Mouse (Mus musculus) left cerebral cortex, adult 8-10 months (tissue): Measurements from ENCODE around the gene Hist2h2bb. TPM values are rescaled to one million over a fixed set of nuclear protein-coding genes. Genes with fewer than 3 reads are reported as not detected.

Experiments
- DNase-seq, 2 experiments: peaks; one replicate each; pipeline ENCODE4 v3.0.0; 2022; ENCODE audit warnings: low spot score in 2 of 2
- microRNA-seq, 2 experiments: library from miRNA; unstranded; fragments of <30 nt; microRNA quantifications; one replicate each; pipeline ENCODE4 v1.2.0; 2022
- total RNA-seq, 4 experiments: library from RNA; stranded (reverse); gene quantifications; 2 replicates each; pipeline ENCODE4 v1.2.4; 2022

Hist2h2bb gene
- total RNA-seq, 4 experiments from 2014 or later, result 160 to 229 (median 192) TPM

DNA sequence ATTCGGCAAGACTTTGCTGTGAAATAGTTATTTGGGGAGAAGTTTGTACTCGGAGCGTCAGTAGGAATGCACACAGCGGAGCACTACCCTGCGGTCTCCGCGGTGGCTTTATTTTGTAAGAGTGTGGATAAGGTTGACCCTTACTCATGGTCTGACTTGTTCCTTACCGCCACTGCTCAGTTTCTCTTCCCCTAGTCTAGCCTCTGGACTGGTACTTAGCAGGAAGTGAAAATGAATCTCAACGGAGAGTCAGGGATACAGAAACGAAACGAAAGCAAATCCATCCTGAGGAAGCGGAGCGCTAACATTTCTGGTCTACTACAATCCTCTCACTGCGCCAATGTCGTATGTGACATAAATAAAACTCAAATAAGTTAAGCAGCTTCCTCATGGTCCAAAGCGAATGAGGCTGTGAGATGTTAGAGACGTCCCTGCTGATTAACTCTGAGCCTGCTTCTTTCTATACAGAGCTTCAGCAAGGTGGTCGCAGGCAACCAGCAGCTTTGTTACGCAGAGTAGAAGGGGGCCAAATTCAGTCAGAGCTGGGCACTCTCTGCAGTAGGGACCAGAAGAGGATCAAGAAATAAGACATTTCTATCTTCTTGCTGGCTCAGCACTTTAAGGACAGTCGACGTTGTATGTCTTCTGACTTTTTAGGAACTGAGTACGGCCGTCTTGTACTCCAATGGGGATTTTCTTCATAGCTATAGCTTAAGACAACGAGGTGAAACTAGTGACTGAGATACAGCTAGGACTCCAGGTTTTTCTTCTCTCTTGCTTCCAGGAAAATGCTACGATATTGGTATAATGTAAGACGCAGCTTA, 31.4 kb downstream of the Hist2h2bb start:
- no peak for DNase-seq

DNA sequence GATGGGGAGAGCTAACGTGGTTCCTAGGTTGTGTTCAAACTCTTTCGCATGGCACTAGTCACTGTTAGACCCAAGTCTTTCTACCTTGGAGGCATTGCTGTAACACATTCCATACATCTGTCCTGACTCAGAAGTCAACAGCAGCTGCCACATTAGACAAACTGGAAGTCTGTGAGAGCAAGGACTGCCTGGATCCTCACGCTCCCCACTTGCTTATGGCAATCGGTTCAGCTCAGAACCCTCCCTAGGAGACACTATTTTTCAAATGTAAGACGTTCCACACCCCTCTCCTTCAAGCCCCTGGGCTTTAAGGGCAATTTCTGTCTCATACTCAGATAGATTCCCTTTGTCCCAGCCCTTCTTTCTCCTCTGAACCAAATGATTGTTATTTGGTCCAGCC, 32.5 kb downstream of the Hist2h2bb start:
- DNase-seq, result no peak

DNA sequence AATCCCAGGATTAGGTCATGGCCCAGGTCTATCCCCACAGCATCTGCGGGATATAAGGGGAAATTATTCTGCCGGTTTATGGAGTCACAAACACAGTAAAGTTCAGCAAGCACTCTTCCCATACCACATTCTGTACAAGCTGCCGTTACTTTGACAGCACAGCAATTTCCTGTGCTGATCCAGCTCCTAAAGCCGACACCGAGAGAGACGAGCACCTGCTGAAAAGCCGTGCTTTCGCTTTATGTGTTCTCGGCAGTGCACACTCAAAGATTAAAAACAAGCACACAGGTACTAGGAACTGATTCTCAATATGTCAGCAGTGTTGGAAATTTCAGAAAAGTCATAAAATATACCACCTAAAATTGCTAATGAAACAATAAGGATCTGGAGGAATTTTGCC, 37.0 kb downstream of the Hist2h2bb start:
- DNase-seq, result no peak

DNA sequence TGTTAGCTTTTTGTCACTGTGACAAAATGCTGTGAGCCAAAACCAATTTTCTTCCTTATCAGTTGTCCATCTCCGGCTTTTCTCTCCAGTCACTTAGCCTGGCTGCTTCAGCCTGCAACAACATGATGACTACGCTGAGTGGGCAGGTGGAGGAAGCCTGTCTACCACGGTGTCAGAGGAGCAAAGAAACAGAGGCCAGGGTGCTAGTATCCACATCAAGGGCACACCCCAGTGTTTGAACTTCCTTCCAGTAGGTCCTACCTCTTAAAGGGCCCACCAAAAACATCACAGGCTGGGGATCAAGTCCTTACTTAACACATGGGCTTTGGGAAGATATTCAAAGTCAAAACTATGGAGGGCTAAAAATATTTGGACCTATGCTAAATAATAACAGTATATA, 39.9 kb downstream of the Hist2h2bb start:
- no peak for DNase-seq

DNA sequence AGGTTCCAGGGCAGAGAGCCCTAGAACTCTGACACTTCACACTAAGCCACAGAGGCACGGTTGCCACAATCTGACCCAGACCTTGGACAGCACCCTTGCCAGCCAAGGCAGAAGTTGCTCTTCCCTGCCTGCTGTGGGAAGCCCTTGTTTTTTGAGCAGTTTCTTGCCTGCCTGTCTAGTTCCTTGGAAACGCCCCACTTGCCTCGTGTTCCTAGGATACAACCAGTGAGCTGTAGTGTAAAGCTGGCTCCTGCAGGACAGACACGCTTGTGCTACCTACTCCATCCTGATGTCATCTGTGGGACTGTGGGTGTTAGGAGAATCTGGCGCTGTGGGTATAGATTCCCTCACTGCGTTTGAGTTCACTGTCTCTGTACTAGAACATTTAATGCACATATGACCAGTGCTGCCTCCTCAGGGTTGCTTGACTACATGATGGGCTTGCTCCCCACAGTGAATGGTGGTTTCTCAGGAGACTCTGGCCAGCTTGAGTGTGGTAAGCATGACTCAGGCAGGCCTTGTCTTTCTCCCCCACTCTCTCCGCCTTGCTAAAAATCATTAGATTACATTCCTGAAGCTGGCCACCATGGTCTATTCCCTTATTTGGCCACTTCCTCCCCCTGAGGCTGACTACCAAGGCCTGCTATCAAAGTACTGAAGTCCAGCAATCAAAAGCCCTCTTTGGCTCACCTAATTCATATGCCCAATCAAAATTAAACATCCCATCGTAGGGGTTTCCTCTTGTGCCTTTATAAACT, 43.0 kb downstream of the Hist2h2bb start:
- peak in 1 of 2 experiments; percentile 24 for DNase-seq

Small RNAs within 50 kb of the gene (microRNA-seq; reads per million reads assigned to microRNA genes)
- gene Gm44492 (0 reads per million in 2 experiments), gene Gm47311 (0 reads per million in 2 experiments), gene Gm47313 (0 reads per million in 2 experiments)

Other genes with a start within 250 kb of the Hist2h2bb start
- gene Vps45, start 211.3 kb upstream of the Hist2h2bb start, total RNA-seq, result 10 to 100 TPM; 44.9 to 55.2 (median 50.3) TPM
- 10 to 100 TPM; 33.4 to 40.7 (median 38.5) TPM for gene Otud7b, start 165.2 kb upstream of the Hist2h2bb start, total RNA-seq
- gene Mtmr11, start 107.7 kb upstream of the Hist2h2bb start, total RNA-seq, result 1 to 10 TPM; 5.8 to 8.4 (median 6.9) TPM
- 10 to 100 TPM; 40.3 to 48.5 (median 43.0) TPM for gene Sf3b4, start 97.4 kb upstream of the Hist2h2bb start, total RNA-seq
- 100 to 1,000 TPM; 434 to 460 (median 443) TPM for gene Sv2a, start 88.6 kb upstream of the Hist2h2bb start, total RNA-seq
- 10 to 100 TPM; 14.9 to 20.7 (median 18.3) TPM for gene Bola1, start 50.0 kb upstream of the Hist2h2bb start, total RNA-seq
- 10 to 100 TPM; 11.1 to 15.2 (median 14.1) TPM for gene Hist2h2ab, start 49.9 kb upstream of the Hist2h2bb start, total RNA-seq
- 10 to 100 TPM; 26.7 to 37.7 (median 31.8) TPM for gene Hist2h2ac, start 48.9 kb upstream of the Hist2h2bb start, total RNA-seq
- 1 to 10 TPM; 4.9 to 7.1 (median 5.4) TPM for gene Hist2h2be, start 48.6 kb upstream of the Hist2h2bb start, total RNA-seq
- gene Hist2h3c2, start 30.6 kb upstream of the Hist2h2bb start, total RNA-seq, result 1 to 10 TPM; 1.1 to 4.8 (median 4.3) TPM
- gene Hist2h2aa2, start 29.5 kb upstream of the Hist2h2bb start, total RNA-seq, result 100 to 1,000 TPM; 190 to 245 (median 229) TPM
- gene Hist2h2aa1, start 24.3 kb upstream of the Hist2h2bb start, total RNA-seq, result 10 to 100 TPM in 2 of 4 experiments, 1 to 10 TPM in 2; 5.2 to 28.7 (median 10.2) TPM
- not detected for gene Hist2h3c1, start 23.1 kb upstream of the Hist2h2bb start, total RNA-seq
- gene Hist2h4, start 6.4 kb upstream of the Hist2h2bb start, total RNA-seq, result 10 to 100 TPM; 27.2 to 32.5 (median 29.5) TPM
- gene Hist2h3b, start 1.1 kb upstream of the Hist2h2bb start, total RNA-seq, result 10 to 100 TPM; 45.5 to 68.8 (median 61.8) TPM
- 1 to 10 TPM; 1.7 to 6.5 (median 3.5) TPM for gene Fcgr1, start 24.2 kb downstream of the Hist2h2bb start, total RNA-seq
- gene BC107364, start 182.6 kb downstream of the Hist2h2bb start, total RNA-seq, result not detected